Mouse (Mus musculus): ENCODE results near the gene Hes1.

- TF ChIP-seq POLR2A (IDR thresholded peaks at IDR 0.05; ENCODE audit: control insufficient read depth, low read depth, low read length) (no peak), CTCF (IDR thresholded peaks at IDR 0.05; ENCODE audit: control insufficient read depth, insufficient read depth, insufficient replicate concordance, low read depth, low read length) (no peak)
These were observed 38.1 kb downstream of the Hes1 start for GRCm38 (mm10) chr16:30102149-30102915.

Measured in testis, adult 2 months (tissue).